Mouse (Mus musculus) megakaryocyte, embryonic 14.5 days (primary cell): ENCODE results near the gene 1110002E22Rik.

Experiments
- FLI1 ChIP-seq: IDR thresholded peaks from 2 replicates; pipeline ENCODE4 v1.6.1; 2012; ENCODE audit warnings: low read length, inconsistent platforms, mixed read lengths
- GATA1 ChIP-seq: IDR thresholded peaks from 3 replicates; pipeline ENCODE4 v1.6.1; 2012; ENCODE audit warnings: mixed read lengths, low read length, inconsistent platforms, borderline replicate concordance

DNA sequence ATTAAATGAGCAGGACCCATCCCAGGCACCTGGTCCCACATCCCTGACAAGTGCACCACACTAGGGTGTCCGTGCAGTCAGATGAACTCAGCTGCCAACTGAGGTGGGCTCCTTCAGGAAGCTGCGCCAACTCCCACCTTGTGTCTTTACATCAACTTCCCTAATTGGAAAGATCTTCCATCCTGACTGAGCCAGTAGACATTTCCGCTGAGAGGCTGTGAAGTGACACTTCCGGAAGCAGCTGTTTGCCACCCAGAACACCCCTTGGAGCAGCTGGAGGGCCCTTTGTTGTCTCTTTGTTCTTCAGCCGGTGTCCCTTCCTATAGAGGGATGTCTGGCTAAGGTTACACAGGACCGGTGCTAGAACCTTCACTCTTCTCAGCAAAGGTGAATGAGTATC, 34.3 kb upstream of the 1110002E22Rik start:
- TF ChIP-seq FLI1 (no peak), GATA1 (no peak)
